Mouse (Mus musculus) thymus, adult 2 months (tissue): ENCODE results near the gene Ahnak.

Experiments used
- CTCF ChIP-seq: fragments of 200-500 bp; IDR thresholded peaks from 2 replicates; pipeline ENCODE4 v1.5.1; 2012; ENCODE audit warnings: mild to moderate bottlenecking, control low read depth, low read length, moderate library complexity, borderline replicate concordance; ENCODE audit not compliant: control insufficient read depth, poor library complexity, insufficient read depth; ENCODE audit errors: extremely low read depth
- POLR2A ChIP-seq: fragments of 200-500 bp; IDR thresholded peaks from 2 replicates; pipeline ENCODE4 v1.6.1; 2012; ENCODE audit warnings: mild to moderate bottlenecking, low read length, control low read depth, moderate library complexity; ENCODE audit not compliant: control insufficient read depth, poor library complexity, insufficient read depth; ENCODE audit errors: extremely low read depth

GRCm38 (mm10) chr19:9039928-9040327, 50.8 kb downstream of the Ahnak start:
- no peak for TF ChIP-seq CTCF
- no peak for TF ChIP-seq POLR2A
